Mouse (Mus musculus) ES-E14 (cell line): ENCODE measurements at regions not wholly inside any gene's neighbourhood (a gene's known extent, or its start where the extent isn't known, plus 50 kb on each side); places are given as distances from the start of the nearest gene placed in this dataset.

Source experiments
- CHD2 ChIP-seq: IDR thresholded peaks from 2 replicates; pipeline ENCODE4 v1.6.1; 2014; ENCODE audit warnings: mild to moderate bottlenecking, low read depth, low read length, inconsistent platforms
- MAFK ChIP-seq: IDR thresholded peaks from 2 replicates; pipeline ENCODE4 v1.6.1; 2014; ENCODE audit warnings: mild to moderate bottlenecking, low read depth, low read length, inconsistent platforms; ENCODE audit not compliant: insufficient read depth
- ZC3H11A ChIP-seq: IDR thresholded peaks from 2 replicates; pipeline ENCODE4 v1.6.1; 2012; ENCODE audit warnings: low read depth, mild to moderate bottlenecking, inconsistent platforms, low read length, borderline replicate concordance
- ZNF384 ChIP-seq: IDR thresholded peaks from 2 replicates; pipeline ENCODE4 v1.6.1; 2012; ENCODE audit warnings: low read depth, low read length, inconsistent platforms

- TF ChIP-seq MAFK (no peak), ZNF384 (no peak), CHD2 (no peak), ZC3H11A (no peak)
Measured at GRCm38 (mm10) chr2:63706183-63706582, 391.7 kb downstream of the Fign start.
